Mouse (Mus musculus) C2C12 (cell line): Measurements from ENCODE around the gene Spaca4.

Source experiments
- CTCF ChIP-seq: IDR thresholded peaks from one replicate; pipeline ENCODE4 v1.5.1; 2011; ENCODE audit not compliant: control insufficient read depth, insufficient read depth, insufficient read length
- MAX ChIP-seq: IDR thresholded peaks from one replicate; pipeline ENCODE4 v1.6.1; 2011; ENCODE audit warnings: mild to moderate bottlenecking, control low read depth
- MYOG ChIP-seq: IDR thresholded peaks from one replicate; pipeline ENCODE4 v1.6.1; 2011; ENCODE audit not compliant: control insufficient read depth, insufficient read length; ENCODE audit errors: extremely low read depth

- TF ChIP-seq CTCF, result no peak
- no peak for TF ChIP-seq MAX
- TF ChIP-seq MYOG, result no peak
Observed at GRCm38 (mm10) chr7:45721642-45722347, 3.8 kb downstream of the Spaca4 start.
